Mouse (Mus musculus) liver, postnatal 0 days (tissue): ENCODE measurements around the gene Ing3.

Experiments
- CTCF ChIP-seq: sonication (generic); IDR thresholded peaks from 2 replicates; pipeline ENCODE4 v1.5.1; 2016; ENCODE audit warnings: antibody characterized with exemption, low read depth
- EP300 ChIP-seq: IDR thresholded peaks from 2 replicates; pipeline ENCODE4 v1.6.1; 2016; ENCODE audit warnings: antibody characterized with exemption, low read depth, mild to moderate bottlenecking

DNA sequence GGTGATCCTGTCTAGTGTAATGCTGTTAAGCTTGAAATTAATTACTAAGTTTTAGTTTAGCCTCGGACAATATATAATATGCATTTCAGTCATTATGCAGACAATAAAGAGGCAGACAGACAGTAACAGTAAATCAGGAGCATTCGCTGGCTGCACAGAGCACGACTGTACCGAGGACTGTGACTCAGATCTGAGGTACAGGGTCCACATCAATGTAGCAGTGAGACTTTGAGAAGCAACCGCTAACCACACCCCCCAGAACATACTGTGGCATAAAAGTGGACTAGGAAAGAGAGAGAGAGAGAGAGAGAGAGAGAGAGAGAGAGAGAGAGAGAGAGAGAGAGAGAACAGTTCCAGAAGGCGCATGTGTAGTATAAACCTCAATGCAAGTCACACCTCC is 38.6 kb upstream of the Ing3 start:
- no peak for TF ChIP-seq CTCF
- TF ChIP-seq EP300: no peak
